Mouse (Mus musculus) gonadal fat pad, adult 2 months (tissue): ENCODE measurements around the gene Heatr4. TPM values are rescaled to one million over a fixed set of nuclear protein-coding genes. Genes with fewer than 3 reads are reported as not detected.
A peak's percentile ranks its signal among the peaks of the same experiment; 100 is the strongest.
"Not testable (repeated sequence)": the region's sequence is repeated elsewhere in the genome, so short reads cannot be mapped to it uniquely, and the experiment has no call there.

Experiments used
- DNase-seq: peaks from one replicate; pipeline ENCODE4 v3.0.0-alpha.2; 2012; ENCODE audit warnings: low read depth
- polyA plus RNA-seq: library from polyadenylated mRNA; depleted of rRNA; stranded (reverse); fragments of >200 nt; gene quantifications from 2 replicates; pipeline ENCODE4 v1.2.3, GENCODE M21; 2012; rRNA removed

Gene Heatr4
- polyA plus RNA-seq, 1 experiment = not detected

DNA sequence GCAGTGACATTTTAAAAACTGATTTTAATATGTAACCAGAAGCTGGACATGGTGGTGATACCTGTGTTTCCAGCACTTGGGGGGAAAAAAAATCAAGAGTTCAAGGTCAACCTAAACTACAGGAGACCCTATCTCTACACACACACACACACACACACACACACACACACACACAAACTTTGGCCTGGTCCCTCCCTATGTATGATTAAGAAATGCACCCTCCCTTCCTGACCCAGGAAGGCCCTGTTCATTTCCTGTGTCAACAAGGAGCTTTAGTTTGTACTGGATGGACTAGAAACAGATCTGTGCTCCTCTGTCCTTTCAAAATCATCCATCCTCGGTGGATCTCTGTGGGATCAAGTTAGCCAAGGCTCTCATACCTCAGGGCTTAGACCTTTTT is 46.1 kb downstream of the Heatr4 start:
- DNase-seq = not testable (repeated sequence)

DNA sequence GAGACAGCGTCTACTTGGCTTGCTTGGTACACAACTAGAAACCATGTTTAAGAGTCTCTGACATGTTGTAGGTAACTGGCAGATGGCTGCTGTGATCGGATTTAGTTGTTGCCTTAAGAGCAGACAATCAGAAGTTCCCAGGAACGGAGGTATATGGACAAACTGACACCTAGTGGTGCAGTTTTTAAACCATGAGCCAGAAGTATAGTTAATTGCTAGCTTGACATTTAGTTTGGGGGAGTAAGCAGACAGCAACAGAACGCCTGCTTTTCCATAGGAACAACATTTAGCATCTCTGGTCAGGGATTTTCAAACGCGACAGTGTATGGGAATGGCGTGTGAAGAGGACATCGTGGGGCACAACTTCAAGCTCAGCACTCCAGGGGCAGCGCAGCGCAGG is 47.1 kb downstream of the Heatr4 start:
- DNase-seq = no peak

DNA sequence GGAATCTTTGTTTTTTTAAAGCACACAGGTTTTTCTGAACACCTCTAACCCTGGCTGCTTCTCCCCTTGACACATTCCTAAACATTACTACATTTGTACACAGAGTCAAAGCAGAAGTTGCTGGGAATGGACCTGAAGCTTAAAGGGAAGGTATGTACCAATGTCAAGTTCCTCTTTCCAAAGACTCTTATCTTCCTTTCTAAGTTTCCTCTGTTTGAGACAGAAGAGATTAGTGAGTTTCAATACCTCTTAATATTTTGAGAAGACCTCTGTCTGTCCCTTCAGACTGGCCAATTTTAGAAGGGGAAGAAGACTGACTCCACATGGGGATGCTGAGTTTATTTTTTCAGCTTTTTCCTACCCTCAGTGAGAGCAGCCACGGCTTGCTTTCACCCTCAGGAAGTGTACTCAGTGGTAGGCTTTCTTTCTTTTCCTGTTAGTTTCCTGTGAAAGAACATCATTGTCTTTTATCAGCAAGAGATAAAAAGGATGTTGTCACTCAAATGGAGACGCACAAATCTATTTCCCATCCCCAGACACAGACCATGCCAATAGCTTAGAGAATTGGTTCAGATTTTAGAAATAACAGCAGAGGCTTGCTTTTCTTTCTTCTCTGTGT is 55.4 kb downstream of the Heatr4 start:
- no peak for DNase-seq

DNA sequence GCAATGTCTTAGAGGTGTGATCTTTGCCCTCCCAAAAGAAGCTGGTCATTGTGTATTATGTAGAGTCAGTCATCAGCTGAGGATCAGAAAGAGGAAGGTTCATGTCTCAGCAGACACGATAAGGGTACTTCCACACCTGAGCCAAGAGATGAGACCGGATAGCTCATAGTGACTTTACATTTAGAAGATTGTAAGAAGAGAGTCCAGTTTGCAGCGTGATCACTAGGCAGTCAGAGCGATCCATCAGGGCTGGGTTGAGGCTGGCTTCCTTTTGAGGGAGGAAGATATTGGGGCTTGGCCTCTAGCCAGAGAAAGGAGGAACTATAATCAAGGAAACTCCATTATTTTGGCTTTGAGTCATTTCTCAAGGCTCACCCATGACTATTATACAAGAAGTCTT is 56.9 kb downstream of the Heatr4 start:
- no peak for DNase-seq

DNA sequence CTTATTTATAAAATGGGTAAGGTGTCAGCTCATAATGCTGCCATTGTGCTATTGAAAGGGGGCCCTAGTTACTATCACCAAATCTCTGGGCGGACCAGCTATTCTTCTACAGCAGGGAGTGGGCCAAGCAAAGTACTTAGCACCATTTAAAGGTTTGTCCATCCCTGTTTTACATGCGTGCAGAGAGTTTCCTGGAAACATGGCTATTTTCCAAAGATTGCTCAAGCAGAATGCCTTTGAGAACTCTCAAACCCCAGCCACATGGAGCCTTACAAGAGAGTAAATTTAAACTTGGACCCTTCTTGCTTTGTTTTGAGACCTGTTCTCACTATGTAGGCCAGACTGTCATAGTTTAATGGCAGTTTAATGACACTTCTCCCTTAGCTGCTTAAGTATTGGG is 58.6 kb downstream of the Heatr4 start:
- no peak for DNase-seq

DNA sequence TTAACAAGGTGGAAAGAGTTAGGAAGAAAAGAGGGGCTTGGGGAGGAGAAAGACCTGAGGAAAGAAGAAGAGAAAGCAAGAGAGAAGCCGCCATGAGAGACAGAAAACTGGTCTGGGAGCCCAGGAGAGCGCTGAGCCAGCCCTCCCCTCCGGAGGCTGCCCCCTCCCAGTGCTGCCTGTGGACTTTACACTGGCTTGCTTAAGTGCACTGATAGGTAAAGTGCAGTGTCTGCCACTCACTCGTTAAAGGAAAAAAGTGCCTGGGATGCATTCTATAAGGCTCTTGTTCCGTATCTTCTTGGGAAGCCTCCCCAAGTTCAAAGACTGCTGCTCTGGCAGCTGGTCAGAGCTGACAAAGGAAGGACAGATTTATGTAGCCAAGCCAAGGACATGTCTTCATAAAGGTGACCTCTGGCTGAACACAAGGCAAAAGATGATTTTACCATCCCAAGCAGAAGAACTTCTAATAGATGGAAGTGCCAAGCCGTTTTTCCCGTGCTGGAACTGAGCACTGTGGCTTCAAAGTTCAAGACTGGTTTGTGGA is 59.4 kb downstream of the Heatr4 start:
- DNase-seq = no peak

DNA sequence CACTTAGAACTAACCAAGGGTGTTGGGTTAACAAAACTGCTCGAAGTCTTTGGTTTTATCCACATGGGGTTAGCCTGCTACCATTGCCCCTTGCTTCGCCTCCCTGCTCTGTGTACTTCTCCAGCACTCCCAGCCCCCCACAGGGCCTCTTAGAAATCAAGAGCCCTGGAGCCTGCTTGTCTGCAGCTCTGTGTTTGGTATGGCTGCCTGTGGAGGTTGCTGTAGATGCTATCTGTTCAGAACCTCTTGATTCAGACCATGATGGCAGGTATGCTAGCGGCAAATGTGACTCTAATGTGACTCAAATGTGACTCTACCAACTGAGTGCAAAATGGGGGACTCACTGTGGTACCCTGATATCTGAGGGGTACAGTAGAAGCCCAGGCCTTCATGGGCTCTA is 60.3 kb downstream of the Heatr4 start:
- no peak for DNase-seq

DNA sequence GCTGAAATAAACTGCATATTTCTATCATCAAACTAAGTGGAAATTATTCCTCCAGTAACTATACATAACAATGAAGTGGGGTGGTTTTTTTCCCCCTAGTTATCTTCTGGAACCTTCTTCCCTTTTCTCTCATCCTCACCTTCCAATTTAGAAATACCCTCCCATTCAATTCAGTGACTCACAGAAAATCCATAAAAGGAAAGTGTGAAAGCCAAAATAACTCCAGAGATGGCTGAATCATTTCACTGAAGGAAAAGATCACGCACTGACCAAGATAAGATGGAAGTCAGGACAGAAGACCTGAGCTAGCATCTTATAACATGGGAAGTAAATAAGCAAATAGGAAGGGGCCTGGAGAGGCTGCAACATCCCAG is 61.2 kb downstream of the Heatr4 start:
- DNase-seq = no peak

DNA sequence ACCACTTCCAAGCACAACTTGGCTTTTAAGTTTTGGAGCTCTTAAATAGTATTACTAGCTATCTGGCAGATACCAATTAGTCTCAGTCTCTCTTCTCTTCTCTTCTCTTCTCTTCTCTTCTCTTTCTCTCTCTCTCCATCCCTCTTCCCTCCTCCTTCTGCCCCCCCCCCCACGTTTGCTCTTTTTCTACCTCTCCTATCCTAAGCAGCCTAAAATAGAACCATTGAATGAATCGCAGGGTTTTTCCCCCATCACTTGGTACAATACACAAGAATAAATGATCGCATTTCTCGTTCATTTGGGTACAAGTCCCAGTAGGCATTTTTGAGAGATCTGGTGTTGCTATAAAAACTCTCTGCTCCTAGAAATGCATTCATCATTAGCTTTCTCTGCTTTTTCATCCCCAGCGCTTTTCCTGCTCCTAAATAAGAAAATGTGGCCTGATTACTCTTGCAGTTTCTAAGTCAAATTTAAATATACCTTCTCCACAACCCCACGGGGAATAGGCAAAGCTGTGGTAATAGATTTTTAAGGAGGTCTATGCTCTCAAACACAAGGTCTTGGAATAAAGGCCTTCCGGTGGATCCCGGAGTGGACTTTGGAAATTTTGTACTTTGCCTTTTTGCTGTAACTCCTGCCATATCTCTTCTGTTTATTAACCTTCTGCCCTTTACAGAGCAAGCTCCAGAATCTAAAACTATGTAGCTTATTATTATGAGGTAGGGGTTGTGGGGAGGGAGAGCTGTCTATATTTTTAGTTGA is 61.7 kb downstream of the Heatr4 start:
- DNase-seq = no peak

DNA sequence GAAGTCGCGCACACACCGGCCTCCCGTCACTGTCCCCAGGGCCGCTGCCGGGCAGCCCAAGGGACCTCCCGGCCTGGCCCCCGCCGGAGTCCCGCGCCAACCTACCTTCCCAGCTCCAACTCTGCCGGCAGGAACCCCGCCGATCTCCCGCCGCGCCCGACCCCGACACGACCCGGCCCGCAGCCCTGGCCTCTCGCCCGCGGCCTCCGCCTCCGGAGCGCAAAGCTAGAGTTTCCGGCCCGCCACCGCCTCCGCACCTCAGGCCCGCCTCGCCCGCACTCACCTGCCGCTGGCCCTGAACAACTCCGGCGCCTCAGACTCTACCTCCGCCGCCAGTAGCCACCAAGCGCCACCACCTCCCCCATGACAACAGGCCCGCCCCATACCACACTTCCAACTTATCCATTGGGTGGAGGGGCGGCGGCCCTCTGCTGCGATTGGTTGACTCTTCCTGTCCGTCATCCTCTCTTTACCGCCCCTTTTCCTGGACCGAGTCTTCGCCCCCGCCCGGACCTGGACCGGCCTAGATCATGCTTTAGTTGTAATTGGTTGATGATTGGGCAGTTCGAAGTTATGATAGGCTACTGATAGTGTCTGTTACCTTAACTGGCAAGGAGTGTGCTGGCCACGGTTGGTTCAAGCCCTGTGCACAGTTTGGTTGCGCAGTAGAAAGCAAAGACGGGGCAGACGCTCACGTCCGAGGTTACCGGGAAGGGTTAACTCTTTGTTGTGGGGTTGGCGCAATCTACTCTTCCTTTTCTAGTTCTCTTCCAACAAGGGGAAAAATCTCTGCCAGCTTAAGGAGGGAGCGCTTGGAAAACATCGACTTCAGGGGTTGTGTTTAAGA is 62.9 kb downstream of the Heatr4 start, which contains the start of gene Numb:
Numb (minus strand) TSS at position 400 of the 847 bp plus-strand sequence.
- DNase-seq = peak; percentile 98

DNA sequence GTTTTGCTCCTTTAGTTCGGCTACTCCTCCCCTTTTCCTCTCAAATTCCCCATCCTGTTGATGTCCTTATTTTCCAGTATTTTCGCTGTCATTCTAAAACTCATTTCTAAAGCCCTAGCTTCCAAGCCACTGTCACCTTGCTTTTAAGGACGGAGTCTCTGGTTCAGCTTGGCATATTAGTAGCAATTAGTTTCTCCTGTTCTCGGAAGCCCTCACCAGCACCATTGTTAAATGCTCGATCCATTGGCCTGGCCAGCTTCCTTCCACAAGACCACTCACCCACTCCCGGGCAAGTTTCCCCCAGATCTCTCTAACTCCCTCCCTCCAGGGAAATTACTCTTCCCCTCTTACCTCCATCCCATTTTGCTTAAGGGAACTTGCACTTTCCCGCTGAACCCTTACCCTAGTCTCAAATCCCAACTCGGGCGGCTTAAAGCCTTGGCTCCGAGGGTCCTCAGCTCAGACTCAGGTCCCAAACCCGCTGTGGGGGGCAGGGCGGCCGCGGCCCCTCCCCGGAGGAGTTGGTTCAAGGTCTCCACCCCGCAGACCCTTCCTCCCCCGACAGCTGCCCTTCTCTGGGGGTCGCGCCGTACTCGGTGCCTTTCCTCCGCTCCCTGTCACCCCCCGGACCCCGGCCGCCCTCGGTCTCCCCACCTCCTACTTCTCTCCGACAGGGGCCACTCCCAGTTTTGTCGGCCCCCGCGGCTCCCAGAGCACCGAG is 63.8 kb downstream of the Heatr4 start:
- no peak for DNase-seq

DNA sequence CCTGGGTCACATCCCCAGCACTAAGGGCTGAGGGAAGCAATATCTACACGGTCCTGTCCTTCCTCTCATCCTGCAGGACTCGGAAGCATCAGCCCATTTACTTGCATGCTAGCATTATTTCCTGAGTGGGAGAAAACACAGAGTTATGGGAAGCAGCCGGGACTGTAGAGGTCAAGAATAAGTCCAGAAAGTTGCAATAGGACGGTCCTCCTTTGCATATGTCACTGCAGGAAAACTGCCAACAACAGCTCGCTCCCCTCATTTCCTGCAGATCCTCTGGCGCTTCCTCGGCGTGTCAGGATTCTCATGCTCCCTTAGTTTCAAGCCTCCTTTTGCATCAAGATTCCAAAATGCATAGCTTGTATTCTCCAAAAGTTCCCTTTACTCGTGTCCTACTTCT is 67.8 kb downstream of the Heatr4 start:
- DNase-seq = no peak

DNA sequence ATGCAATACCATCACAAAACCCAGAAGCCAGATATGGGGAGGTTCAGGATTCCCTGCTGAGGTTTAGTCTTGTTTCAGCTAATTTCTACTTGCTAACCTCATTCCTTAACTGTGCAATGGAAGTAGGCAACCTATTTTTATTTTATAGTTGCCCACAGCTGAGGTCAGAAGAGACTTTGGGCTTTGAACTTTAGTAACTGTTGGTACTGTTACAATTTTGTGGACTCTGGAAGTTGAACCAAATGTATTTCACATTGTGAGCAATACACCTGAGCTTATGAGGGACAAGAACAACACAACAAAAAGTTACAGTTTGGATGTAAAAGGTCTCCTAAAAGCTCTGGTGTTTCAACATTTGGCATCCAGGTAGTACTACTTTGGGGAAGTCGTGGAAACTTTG is 69.9 kb downstream of the Heatr4 start:
- DNase-seq = no peak

DNA sequence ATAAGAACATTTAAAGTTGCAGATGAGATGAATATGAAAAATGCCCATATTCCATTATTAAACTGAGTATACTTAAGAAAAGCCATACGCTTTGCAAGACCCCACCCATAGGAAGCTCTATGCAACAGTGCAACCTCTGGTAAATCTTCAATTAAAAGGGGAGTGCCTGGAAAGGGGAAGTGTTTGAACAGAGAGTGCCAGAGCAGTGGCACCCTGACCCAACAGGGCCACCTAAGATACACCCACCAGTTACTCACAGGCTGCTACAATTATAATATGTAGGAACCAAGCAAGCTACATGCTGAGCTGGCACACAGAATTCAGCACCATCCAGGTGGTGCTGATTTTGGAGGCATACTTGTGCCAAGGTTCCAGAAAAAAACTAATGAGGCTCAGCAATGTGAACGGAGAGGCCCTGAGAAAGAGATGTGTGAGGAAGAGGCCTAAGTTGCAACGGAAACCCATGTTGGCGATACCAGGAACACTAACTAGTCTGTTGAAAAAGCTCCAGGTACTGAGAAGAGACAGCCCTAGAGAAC is 70.4 kb downstream of the Heatr4 start:
- DNase-seq = no peak

DNA sequence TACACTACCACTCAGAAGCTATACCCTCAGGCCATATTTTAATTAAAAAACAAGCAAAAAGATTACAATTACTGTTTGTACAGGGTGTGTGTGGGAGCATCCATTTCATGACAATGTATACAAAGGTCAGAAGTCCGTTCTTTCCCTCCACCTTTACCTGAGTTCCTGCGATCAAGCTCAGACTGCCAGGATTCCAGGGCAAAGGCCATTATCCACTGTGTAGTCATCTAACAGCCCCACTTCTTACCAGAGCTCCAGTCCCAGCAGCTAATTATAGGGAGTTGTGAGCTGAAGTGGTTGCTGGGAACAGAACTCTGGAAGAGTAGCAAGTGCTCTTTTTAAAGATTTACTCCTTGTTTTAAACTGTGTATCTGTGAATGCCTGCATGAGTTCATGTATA is 74.2 kb downstream of the Heatr4 start:
- DNase-seq = no peak

Other genes with a start within 250 kb of the Heatr4 start
- gene Papln, start 221.2 kb downstream of the Heatr4 start, polyA plus RNA-seq = 14.2 and 15.4 TPM in 2 replicates
- gene Numb, start 62.9 kb downstream of the Heatr4 start, polyA plus RNA-seq = 47.3 and 57.3 TPM in 2 replicates
- 8.4 and 10.7 TPM in 2 replicates for gene Riox1, start 34.2 kb downstream of the Heatr4 start, polyA plus RNA-seq
- gene Acot2, start 3.0 kb upstream of the Heatr4 start, polyA plus RNA-seq = 11.6 and 17.6 TPM in 2 replicates
- gene Acot1, start 24.6 kb upstream of the Heatr4 start, polyA plus RNA-seq = 17.8 and 23.1 TPM in 2 replicates
- 2.4 and 2.7 TPM in 2 replicates for gene Acot4, start 53.5 kb upstream of the Heatr4 start, polyA plus RNA-seq
- gene Gm49366, start 54.1 kb upstream of the Heatr4 start, polyA plus RNA-seq = not detected in 2 replicates
- gene Acot3, start 67.3 kb upstream of the Heatr4 start, polyA plus RNA-seq = not detected in 2 replicates
- gene Acot5, start 84.5 kb upstream of the Heatr4 start, polyA plus RNA-seq = 0.26 and 0.74 TPM in 2 replicates
- 4.8 and 5.0 TPM in 2 replicates for gene Acot6, start 115.8 kb upstream of the Heatr4 start, polyA plus RNA-seq
- gene Dnal1, start 129.5 kb upstream of the Heatr4 start, polyA plus RNA-seq = 4.2 and 7.2 TPM in 2 replicates
- 0.15 and 0.16 TPM in 2 replicates for gene Pnma1, start 163.6 kb upstream of the Heatr4 start, polyA plus RNA-seq
- 11.2 and 16.1 TPM in 2 replicates for gene Elmsan1, start 234.0 kb upstream of the Heatr4 start, polyA plus RNA-seq